ENCODE assay signal across 16 mouse cellular contexts in the genomic region with DNA sequence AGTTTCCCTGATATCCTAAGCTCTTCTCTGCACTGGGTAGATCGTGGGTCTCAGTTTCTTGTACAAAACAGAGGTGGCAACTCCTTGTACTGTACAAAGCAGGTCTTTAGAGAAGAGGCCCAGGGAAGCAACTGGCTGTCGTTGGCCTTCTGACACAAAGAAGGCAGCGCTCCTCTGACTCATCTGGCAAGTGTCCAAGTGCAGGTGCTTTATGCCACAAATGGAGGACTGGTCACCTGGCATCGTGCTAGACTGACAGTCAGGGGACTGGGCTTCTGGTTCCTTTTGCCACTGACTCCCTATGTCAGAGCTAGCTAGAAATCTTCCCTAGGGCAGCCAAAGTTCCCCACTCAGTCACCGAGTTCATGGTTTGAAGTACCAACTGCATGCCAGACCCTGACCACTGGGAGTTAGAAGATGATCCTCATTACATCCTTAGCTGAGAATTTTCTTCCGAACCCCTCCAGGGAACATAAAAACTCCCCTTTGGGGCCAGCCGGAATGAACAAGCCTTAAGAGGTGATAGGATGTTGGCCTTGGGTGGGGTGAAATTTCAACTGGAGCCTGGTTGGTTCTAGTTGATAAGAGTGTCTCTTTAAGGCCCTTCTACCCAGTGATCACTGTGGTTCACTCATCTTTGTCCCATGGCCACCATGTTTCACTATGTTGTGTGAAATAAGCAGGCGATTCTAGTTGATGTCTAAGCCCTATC. TPM values are rescaled to one million over a fixed set of nuclear protein-coding genes. Genes with fewer than 3 reads are reported as not detected.
A peak's percentile ranks its signal among the peaks of the same experiment; 100 is the strongest.
DNase-seq lines count a peak whose midpoint lies in the region; ATAC-seq lines count a peak whose summit lies in the region.
"Had no signal": no experiment of that assay in that cellular context is flagged by ENCODE, and none has a peak within 500 bp of the region (broad histone marks: within the 10 kb centered on the region; RNA-seq: fewer than 3 reads in every experiment).

No protein-coding gene starts in this region.

- WGBS in liver, embryonic 15.5 days (ENCODE audit: insufficient replicate concordance): 51% methylated on average over 8 of the region's 8 CpGs

- peak; percentile 40 for DNase-seq in kidney, postnatal 10 days
- no peak for DNase-seq in kidney, adult 11 months
- peak; percentile 64 for DNase-seq in c-Kit-positive CD71-positive TER-119-positive erythroid progenitor cells, embryonic 14.5 days (ENCODE audit: low spot score)
- no peak for DNase-seq in left cerebral cortex, adult 11 months (ENCODE audit: low spot score)
- DNase-seq in layer of hippocampus, postnatal 25 days (ENCODE audit: extremely low spot score in 1 of 2, low spot score in 1 of 2): no peak
- no peak for DNase-seq in embryo, embryonic 10 days (ENCODE audit: low spot score)
- DNase-seq: gastrocnemius, postnatal 14 days; midbrain, embryonic 14.5 days; right cerebral cortex, postnatal 14 days had no signal

- peak overlapping the region; percentile 72 for H3K27ac ChIP-seq in liver, embryonic 15.5 days (replicated peaks)
- H3K27ac ChIP-seq: forebrain, embryonic 15.5 days; heart, embryonic 13.5 days; hindbrain, embryonic 15.5 days; limb, embryonic 15.5 days; neural tube, embryonic 15.5 days had no signal

- H3K4me1 ChIP-seq in liver, embryonic 15.5 days (replicated peaks): peaks cover 25% of the 10 kb centered on the region
- H3K4me1 ChIP-seq: forebrain, embryonic 15.5 days; heart, embryonic 13.5 days; hindbrain, embryonic 15.5 days; neural tube, embryonic 15.5 days had no signal

- no peak overlapping the region for H3K4me3 ChIP-seq in liver, embryonic 15.5 days (replicated peaks)
- H3K4me3 ChIP-seq: forebrain, embryonic 15.5 days; heart, embryonic 13.5 days; hindbrain, embryonic 15.5 days; limb, embryonic 15.5 days; neural tube, embryonic 15.5 days had no signal

- H3K4me2 ChIP-seq in liver, embryonic 15.5 days: peak overlapping the region; percentile 33
- H3K4me2 ChIP-seq: forebrain, embryonic 15.5 days; heart, embryonic 13.5 days; hindbrain, embryonic 15.5 days; limb, embryonic 15.5 days; neural tube, embryonic 15.5 days had no signal

- H3K9me3 ChIP-seq in liver, embryonic 15.5 days (replicated peaks): no peaks in the 10 kb centered on the region
- H3K9me3 ChIP-seq: forebrain, embryonic 15.5 days; heart, embryonic 13.5 days; hindbrain, embryonic 15.5 days; limb, embryonic 15.5 days; neural tube, embryonic 15.5 days had no signal

- no peaks in the 10 kb centered on the region for H3K36me3 ChIP-seq in liver, embryonic 15.5 days (replicated peaks)
- H3K36me3 ChIP-seq: forebrain, embryonic 15.5 days; heart, embryonic 13.5 days; hindbrain, embryonic 15.5 days; limb, embryonic 15.5 days; neural tube, embryonic 15.5 days had no signal

- peaks cover 22% of the 10 kb centered on the region for H3K27me3 ChIP-seq in liver, embryonic 15.5 days
- H3K27me3 ChIP-seq: limb, embryonic 15.5 days had no signal

- peak; percentile 80 for ATAC-seq in liver, embryonic 15.5 days (ENCODE audit: insufficient read depth)
- 0 out of 2 replicates have a peak, but pooled peaks have one; percentile 29 for ATAC-seq in megakaryocyte-erythroid progenitor cell, adult 5-6 weeks (replicated peaks; ENCODE audit: low FRiP score, low TSS enrichment, poor library complexity, severe bottlenecking)
- ATAC-seq: forebrain, embryonic 15.5 days had no signal

- peak overlapping the region; percentile 21; the same call in 1 of the 2 replicates for H3K9ac ChIP-seq in liver, embryonic 15.5 days
- H3K9ac ChIP-seq: forebrain, embryonic 15.5 days; heart, embryonic 13.5 days; hindbrain, embryonic 15.5 days; limb, embryonic 15.5 days; neural tube, embryonic 15.5 days had no signal

RNA-seq across cellular contexts. Expression of a gene that starts 5.8 kb away (rescaled TPM):
- polyA plus RNA-seq in liver, embryonic 15.5 days (2015; fragmentation: Nextera tagmentation; extraction: Ambion mirVana): 0.22 and 0.32 TPM in 2 replicates
- total RNA-seq in megakaryocyte-erythroid progenitor cell, adult 5-6 weeks (2014; fragmentation: Nextera tagmentation): not detected in 2 replicates
- total RNA-seq in megakaryocyte-erythroid progenitor cell, adult 5-6 weeks (2017): 0.09 and 1.0 TPM in 2 replicates
- under 1 TPM; 0.20 to 0.38 TPM for total RNA-seq in layer of hippocampus, postnatal 25 days (2021)

RNA-seq across cellular contexts. Expression of a gene that starts 14.9 kb away (rescaled TPM):
- 0.86 and 0.88 TPM in 2 replicates for polyA plus RNA-seq in liver, embryonic 15.5 days (2015; fragmentation: Nextera tagmentation; extraction: Ambion mirVana)
- total RNA-seq in megakaryocyte-erythroid progenitor cell, adult 5-6 weeks (2014; fragmentation: Nextera tagmentation): 2.6 and 6.4 TPM in 2 replicates
- 4.3 and 5.5 TPM in 2 replicates for total RNA-seq in megakaryocyte-erythroid progenitor cell, adult 5-6 weeks (2017)
- 1 to 10 TPM; 6.7 to 8.5 TPM for total RNA-seq in layer of hippocampus, postnatal 25 days (2021)

RNA-seq across cellular contexts. Expression of a gene that starts 17.7 kb away (rescaled TPM):
- polyA plus RNA-seq in liver, embryonic 15.5 days (2015; fragmentation: Nextera tagmentation; extraction: Ambion mirVana): 7.8 and 9.6 TPM in 2 replicates
- total RNA-seq in megakaryocyte-erythroid progenitor cell, adult 5-6 weeks (2014; fragmentation: Nextera tagmentation): 2.0 and 4.8 TPM in 2 replicates
- total RNA-seq in megakaryocyte-erythroid progenitor cell, adult 5-6 weeks (2017): 2.8 and 3.9 TPM in 2 replicates
- 10 to 100 TPM in 1 of 2 experiments, 1 to 10 TPM in 1; 9.4 to 10.7 TPM for total RNA-seq in layer of hippocampus, postnatal 25 days (2021)

RNA-seq across cellular contexts. Expression of a gene that starts 34.1 kb away (rescaled TPM):
- 582 and 589 TPM in 2 replicates for polyA plus RNA-seq in liver, embryonic 15.5 days (2015; fragmentation: Nextera tagmentation; extraction: Ambion mirVana)
- total RNA-seq in megakaryocyte-erythroid progenitor cell, adult 5-6 weeks (2014; fragmentation: Nextera tagmentation): 310 and 320 TPM in 2 replicates
- 64.9 and 137 TPM in 2 replicates for total RNA-seq in megakaryocyte-erythroid progenitor cell, adult 5-6 weeks (2017)
- 10 to 100 TPM; 25.8 to 28.9 TPM for total RNA-seq in layer of hippocampus, postnatal 25 days (2021)

RNA-seq across cellular contexts. Expression of a gene that starts 39.3 kb away (rescaled TPM):
- 51.3 and 52.9 TPM in 2 replicates for polyA plus RNA-seq in liver, embryonic 15.5 days (2015; fragmentation: Nextera tagmentation; extraction: Ambion mirVana)
- 84.0 and 122 TPM in 2 replicates for total RNA-seq in megakaryocyte-erythroid progenitor cell, adult 5-6 weeks (2014; fragmentation: Nextera tagmentation)
- total RNA-seq in megakaryocyte-erythroid progenitor cell, adult 5-6 weeks (2017): 135 and 144 TPM in 2 replicates
- total RNA-seq in layer of hippocampus, postnatal 25 days (2021): 10 to 100 TPM; 21.0 to 21.9 TPM

Comparison
In these comparisons a context has a peak if more than half of its experiments do, and no peak if none do; other contexts are left out.
1. DNase-seq: peak in kidney, postnatal 10 days (single experiment) and c-Kit-positive CD71-positive TER-119-positive erythroid progenitor cells, embryonic 14.5 days (single experiment); none in kidney, adult 11 months (single experiment), left cerebral cortex, adult 11 months (single experiment), layer of hippocampus, postnatal 25 days (0 of 2) and embryo, embryonic 10 days (single experiment).